Comparison of ENCODE assay signal across 34 mouse cellular contexts in the genomic region with DNA sequence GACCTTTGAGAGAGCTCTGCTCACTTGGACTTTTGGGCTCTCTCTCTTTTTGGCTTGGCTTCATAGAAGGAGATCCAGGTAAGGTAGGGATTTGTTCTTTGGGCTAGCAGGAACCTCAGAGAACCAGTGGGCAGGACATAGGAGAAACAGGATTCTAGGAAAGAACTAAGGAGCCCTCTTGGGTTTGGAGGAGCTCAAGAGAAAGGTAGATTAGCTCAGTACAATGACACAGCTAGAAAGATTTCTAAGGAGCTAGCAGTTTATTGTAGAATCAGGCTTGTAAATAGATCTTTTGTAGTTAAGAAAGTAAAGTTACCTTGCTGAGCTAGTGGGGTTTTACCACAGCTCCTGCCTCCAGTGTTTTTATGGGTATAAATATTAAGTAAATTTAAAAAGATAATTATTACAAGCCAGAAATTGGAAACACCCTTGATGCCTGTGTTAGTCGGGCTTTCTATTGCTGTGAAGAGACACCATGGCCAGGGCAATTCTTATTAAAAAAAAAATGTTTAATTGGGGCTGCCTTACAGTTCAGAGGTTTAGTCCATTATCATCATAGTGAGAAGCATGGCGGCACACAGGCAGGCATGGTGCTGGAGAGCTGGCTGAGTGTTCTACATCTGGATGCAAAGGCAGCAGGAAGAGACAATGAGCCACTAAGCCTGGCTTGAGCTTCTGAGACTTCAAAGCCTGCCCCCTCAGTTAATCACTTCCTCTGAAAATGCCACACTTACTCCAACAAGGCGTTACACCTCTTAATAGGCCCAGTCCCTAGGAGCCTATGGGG. TPM values are rescaled to one million over a fixed set of nuclear protein-coding genes. Genes with fewer than 3 reads are reported as not detected.
DNase-seq lines count a peak whose midpoint lies in the region; ATAC-seq and TF ChIP-seq lines count a peak whose summit lies in the region.
"Had no signal": no experiment of that assay in that cellular context is flagged by ENCODE, and none has a peak within 500 bp of the region (broad histone marks: within the 10 kb centered on the region; RNA-seq: fewer than 3 reads in every experiment).

No protein-coding gene starts in this region.

- H3K9me3 ChIP-seq in CH12.LX (replicated peaks; ENCODE audit: low read length), result no peaks in the 10 kb centered on the region
- no peaks in the 10 kb centered on the region for H3K9me3 ChIP-seq in ES-E14 (ENCODE audit: control insufficient read depth, insufficient read depth, low read depth, low read length)
- peaks cover 8% of the 10 kb centered on the region for H3K9me3 ChIP-seq in erythroblast, embryonic 14.5 days (ENCODE audit: control insufficient read depth, low read length)
- no peaks in the 10 kb centered on the region for H3K9me3 ChIP-seq in liver, embryonic 14.5 days (ENCODE audit: control insufficient read depth, low read length)
- no peaks in the 10 kb centered on the region for H3K9me3 ChIP-seq in intestine, embryonic 15.5 days
- H3K9me3 ChIP-seq: forebrain, embryonic 10.5 days; hindbrain, embryonic 13.5 days; limb, embryonic 12.5 days; neural tube, embryonic 15.5 days; stomach, embryonic 15.5 days had no signal

- 49% methylated on average over 3 of the region's 3 CpGs for WGBS in liver, embryonic 14.5 days (ENCODE audit: insufficient replicate concordance)
- 60% methylated on average over 3 of the region's 3 CpGs for WGBS in intestine, embryonic 15.5 days

- no peak for TF ChIP-seq CTCF in CH12.LX (conservative IDR thresholded peaks at IDR 0.05 in 1 of 2, IDR thresholded peaks at IDR 0.05 in 1 of 2; ENCODE audit: low read depth in 2 of 2, low read length in 2 of 2)
- TF ChIP-seq CTCF in liver, embryonic 14.5 days (IDR thresholded peaks at IDR 0.05; ENCODE audit: low read depth), result no peak

- H3K4me2 ChIP-seq in CH12.LX (ENCODE audit: insufficient read depth, low read depth, poor library complexity, severe bottlenecking), result 0 out of 2 replicates have a peak overlapping the region, but pooled peaks have one; percentile 61
- H3K4me2 ChIP-seq in liver, embryonic 14.5 days (ENCODE audit: low read depth), result peak overlapping the region; percentile 78
- H3K4me2 ChIP-seq in intestine, embryonic 15.5 days (replicated peaks), result no peak overlapping the region
- H3K4me2 ChIP-seq: hindbrain, embryonic 13.5 days; limb, embryonic 12.5 days; midbrain, embryonic 12.5 days; neural tube, embryonic 15.5 days; stomach, embryonic 15.5 days had no signal

- peaks cover 0 to 17% of the 10 kb centered on the region in 2 experiments for H3K36me3 ChIP-seq in CH12.LX (replicated peaks in 1 of 2; ENCODE audit: control insufficient read depth in 1 of 2, insufficient read depth in 1 of 2, low read length in 1 of 2)
- H3K36me3 ChIP-seq in ES-E14 (ENCODE audit: control insufficient read depth, insufficient read depth, low read length, poor library complexity, severe bottlenecking), result peaks cover 2% of the 10 kb centered on the region; the same call in 1 of the 2 replicates
- peaks cover 33% of the 10 kb centered on the region for H3K36me3 ChIP-seq in erythroblast, embryonic 14.5 days (ENCODE audit: control insufficient read depth)
- no peaks in the 10 kb centered on the region; the same call in 1 of the 2 replicates for H3K36me3 ChIP-seq in liver, embryonic 14.5 days (replicated peaks; ENCODE audit: control insufficient read depth, insufficient read depth, low read depth)
- H3K36me3 ChIP-seq in intestine, embryonic 15.5 days, result no peaks in the 10 kb centered on the region
- H3K36me3 ChIP-seq: forebrain, embryonic 10.5 days; hindbrain, embryonic 13.5 days; limb, embryonic 12.5 days; midbrain, embryonic 12.5 days; neural tube, embryonic 15.5 days; stomach, embryonic 15.5 days had no signal

- TF ChIP-seq RAD21 in CH12.LX (IDR thresholded peaks at IDR 0.05; ENCODE audit: low read depth, low read length), result no peak

- no peaks in the 10 kb centered on the region for H3K27me3 ChIP-seq in CH12.LX (replicated peaks)
- H3K27me3 ChIP-seq in erythroblast, embryonic 14.5 days (ENCODE audit: control insufficient read depth), result no peaks in the 10 kb centered on the region
- H3K27me3 ChIP-seq in liver, embryonic 14.5 days (ENCODE audit: control insufficient read depth, insufficient read depth, low read length), result no peaks in the 10 kb centered on the region
- H3K27me3 ChIP-seq in intestine, embryonic 15.5 days (replicated peaks), result no peaks in the 10 kb centered on the region
- H3K27me3 ChIP-seq: hindbrain, embryonic 13.5 days; limb, embryonic 12.5 days; midbrain, embryonic 12.5 days; neural tube, embryonic 15.5 days; Patski; stomach, embryonic 15.5 days had no signal

- no peaks in the 10 kb centered on the region for H3K79me2 ChIP-seq in CH12.LX (replicated peaks; ENCODE audit: control insufficient read depth, extremely low read depth, insufficient read depth, poor library complexity, severe bottlenecking)

- DNase-seq in CH12.LX (ENCODE audit: extremely low read depth) (no peak), ES-E14 (ENCODE audit: low read depth, low spot score) (no peak)
- no peak for DNase-seq in liver, embryonic 14.5 days (ENCODE audit: low read depth in 3 of 3, low spot score in 3 of 3)
- no peak for DNase-seq in frontal cortex, postnatal 14 days (ENCODE audit: low spot score in 2 of 2)
- DNase-seq: B cell, adult 2 months; cerebellum, adult 8-10 months; cerebellum, postnatal 36 days; gastrocnemius, postnatal 36 days; heart, postnatal 36 days; kidney, adult 8-10 months; kidney, postnatal 14 days; lung, adult 2 months; lung, postnatal 14 days; right cerebral cortex, adult 18-20 months; right cerebral cortex, postnatal 4 days; thymus, postnatal 36 days had no signal

- H3K4me3 ChIP-seq in CH12.LX (replicated peaks in 1 of 3; ENCODE audit: low read depth in 2 of 3, low read length in 2 of 3, poor library complexity in 1 of 3) (peak overlapping the region in 1 of 3 experiments; percentile 55), ES-E14 (ENCODE audit: insufficient read depth in 1 of 2, low read depth in 1 of 2, low read length in 2 of 2, poor library complexity in 1 of 2, severe bottlenecking in 1 of 2) (peak overlapping the region in 1 of 2 experiments; percentile 65; a peak in 1 of 4 replicates)
- H3K4me3 ChIP-seq in erythroblast, embryonic 14.5 days (replicated peaks), result peak overlapping the region; percentile 64
- H3K4me3 ChIP-seq in liver, embryonic 14.5 days (ENCODE audit: insufficient read depth in 1 of 2, low read depth in 2 of 2, low read length in 2 of 2), result peak overlapping the region; percentile 56 to 81
- no peak overlapping the region for H3K4me3 ChIP-seq in intestine, embryonic 15.5 days (replicated peaks)
- H3K4me3 ChIP-seq: forebrain, embryonic 10.5 days; hindbrain, embryonic 13.5 days; limb, embryonic 12.5 days; midbrain, embryonic 12.5 days; neural tube, embryonic 15.5 days; stomach, embryonic 15.5 days had no signal

- no peak for TF ChIP-seq POLR2A in CH12.LX (IDR thresholded peaks at IDR 0.05; ENCODE audit: low read depth, low read length)

- dilution Hi-C loops in CH12.LX (cut with MboI; ENCODE audit: extremely low pct_ligation_motif_present, extremely low pct_unique_long_range_greater_than_20kb, low sequenced_read_pairs), result no loop called here

- H3K4me1 ChIP-seq in CH12.LX (ENCODE audit: control insufficient read depth in 1 of 2, insufficient read depth in 2 of 2), result peaks cover 0 to 13% of the 10 kb centered on the region in 2 experiments; a peak in 2 of 4 replicates
- peaks cover 1 to 7% of the 10 kb centered on the region in 2 experiments; a peak in 2 of 4 replicates for H3K4me1 ChIP-seq in ES-E14 (ENCODE audit: control insufficient read depth in 2 of 2, insufficient read depth in 2 of 2, low read length in 2 of 2, poor library complexity in 1 of 2)
- peaks cover 35% of the 10 kb centered on the region for H3K4me1 ChIP-seq in erythroblast, embryonic 14.5 days (ENCODE audit: control insufficient read depth)
- H3K4me1 ChIP-seq in liver, embryonic 14.5 days (replicated peaks; ENCODE audit: control insufficient read depth in 2 of 2, insufficient read depth in 2 of 2, low read length in 1 of 2), result peaks cover 12 to 25% of the 10 kb centered on the region in 2 experiments
- no peaks in the 10 kb centered on the region for H3K4me1 ChIP-seq in intestine, embryonic 15.5 days (replicated peaks)
- H3K4me1 ChIP-seq: forebrain, embryonic 10.5 days; hindbrain, embryonic 13.5 days; limb, embryonic 12.5 days; midbrain, embryonic 12.5 days; neural tube, embryonic 15.5 days; stomach, embryonic 15.5 days had no signal

- in situ Hi-C loops in CH12.LX (cut with MboI; ENCODE audit: low pct_ligation_motif_present, low pct_unique_long_range_greater_than_20kb, low sequenced_read_pairs) (no loop called here), ES-E14 (cut with MboI; ENCODE audit: low sequenced_read_pairs in 2 of 2, unreplicated experiment in 2 of 2) (no loop called here)

- ATAC-seq in liver, embryonic 14.5 days (ENCODE audit: insufficient read depth), result peak; percentile 51; the same call in 1 of the 2 replicates
- no peak for ATAC-seq in CD4-positive, CD25-positive, alpha-beta regulatory T cell, adult 4 months
- no peak for ATAC-seq in intestine, embryonic 15.5 days
- ATAC-seq: forebrain, embryonic 16.5 days; Patski had no signal

- H3K27ac ChIP-seq in CH12.LX (ENCODE audit: insufficient read depth, low read depth), result no peak overlapping the region
- 0 out of 2 replicates have a peak overlapping the region, but pooled peaks have one; percentile 37 for H3K27ac ChIP-seq in ES-E14 (ENCODE audit: insufficient read depth, low read depth, low read length, poor library complexity, severe bottlenecking)
- peak overlapping the region; percentile 99 for H3K27ac ChIP-seq in liver, embryonic 14.5 days
- H3K27ac ChIP-seq in intestine, embryonic 15.5 days, result no peak overlapping the region
- H3K27ac ChIP-seq: forebrain, embryonic 10.5 days; hindbrain, embryonic 13.5 days; limb, embryonic 12.5 days; midbrain, embryonic 12.5 days; neural tube, embryonic 15.5 days; stomach, embryonic 15.5 days had no signal

- H3K9ac ChIP-seq in CH12.LX (ENCODE audit: insufficient read depth, low read depth) (peak overlapping the region; percentile 37; the same call in 1 of the 2 replicates), ES-E14 (ENCODE audit: insufficient read depth, low read depth, low read length, poor library complexity, severe bottlenecking) (0 out of 2 replicates have a peak overlapping the region, but pooled peaks have one; percentile 38)
- peak overlapping the region; percentile 82 for H3K9ac ChIP-seq in liver, embryonic 14.5 days (replicated peaks)
- no peak overlapping the region for H3K9ac ChIP-seq in intestine, embryonic 15.5 days
- H3K9ac ChIP-seq: hindbrain, embryonic 13.5 days; limb, embryonic 12.5 days; midbrain, embryonic 12.5 days; neural tube, embryonic 15.5 days; stomach, embryonic 15.5 days had no signal

- TF ChIP-seq EP300 in CH12.LX (IDR thresholded peaks at IDR 0.05; ENCODE audit: low read length), result no peak
- no peak for TF ChIP-seq EP300 in liver, embryonic 14.5 days (IDR thresholded peaks at IDR 0.05; ENCODE audit: low read depth)

RNA-seq across cellular contexts. Expression of a gene that starts 0.6 kb away (rescaled TPM):
- total RNA-seq in CH12.LX (2012; rRNA removed), result 301 and 349 TPM in 2 replicates
- total RNA-seq in CH12.LX (2014; rRNA removed), result 450 and 454 TPM in 2 replicates
- 454 and 493 TPM in 2 replicates for polyA plus RNA-seq in CH12.LX (2012; ENCODE audit: insufficient read length, low read depth)
- total RNA-seq in ES-E14 (2012; rRNA removed), result 261 and 373 TPM in 2 replicates
- polyA plus RNA-seq in erythroblast, embryonic 14.5 days (2012), result 18.7 and 31.6 TPM in 2 replicates
- polyA plus RNA-seq in liver, embryonic 14.5 days (2012; rRNA removed), result 114 and 173 TPM in 2 replicates
- polyA plus RNA-seq in liver, embryonic 14.5 days (2014; fragmentation: Nextera tagmentation; extraction: Ambion mirVana), result 121 and 128 TPM in 2 replicates
- 10 to 100 TPM; 66.1 to 83.6 TPM for polyA plus RNA-seq in CD4-positive, CD25-positive, alpha-beta regulatory T cell, adult 4 months (2017; shearing (Covaris generic))
- polyA plus RNA-seq in intestine, embryonic 15.5 days (2015; fragmentation: Nextera tagmentation; extraction: Ambion mirVana), result 260 and 272 TPM in 2 replicates

RNA-seq across cellular contexts. Expression of a gene that starts 21.5 kb away (rescaled TPM):
- not detected in 2 replicates for total RNA-seq in CH12.LX (2012; rRNA removed)
- 0.11 TPM in 1 of 2 replicates, not detected in the other for total RNA-seq in CH12.LX (2014; rRNA removed)
- polyA plus RNA-seq in CH12.LX (2012; ENCODE audit: insufficient read length, low read depth), result not detected in 2 replicates
- total RNA-seq in ES-E14 (2012; rRNA removed), result 0.80 and 1.1 TPM in 2 replicates
- polyA plus RNA-seq in erythroblast, embryonic 14.5 days (2012), result not detected in 2 replicates
- 0.02 TPM in 1 of 2 replicates, not detected in the other for polyA plus RNA-seq in liver, embryonic 14.5 days (2012; rRNA removed)
- not detected in 2 replicates for polyA plus RNA-seq in liver, embryonic 14.5 days (2014; fragmentation: Nextera tagmentation; extraction: Ambion mirVana)
- not detected for polyA plus RNA-seq in CD4-positive, CD25-positive, alpha-beta regulatory T cell, adult 4 months (2017; shearing (Covaris generic))
- polyA plus RNA-seq in intestine, embryonic 15.5 days (2015; fragmentation: Nextera tagmentation; extraction: Ambion mirVana), result not detected in 2 replicates
- total RNA-seq: adrenal gland, adult 18-20 months; gastrocnemius, postnatal 36 days; layer of hippocampus, adult 18-20 months; layer of hippocampus, postnatal 14 days; left cerebral cortex, postnatal 10 days had no signal
- polyA plus RNA-seq: embryonic facial prominence, embryonic 14.5 days; forebrain, embryonic 10.5 days; forebrain, embryonic 16.5 days; heart, embryonic 14.5 days; hindbrain, embryonic 13.5 days; intestine, embryonic 14.5 days; limb, embryonic 12.5 days; midbrain, embryonic 12.5 days; neural tube, embryonic 15.5 days; stomach, embryonic 15.5 days had no signal

RNA-seq across cellular contexts. Expression of a gene that starts 47.6 kb away (rescaled TPM):
- 47.6 and 60.3 TPM in 2 replicates for total RNA-seq in CH12.LX (2012; rRNA removed)
- 138 and 146 TPM in 2 replicates for total RNA-seq in CH12.LX (2014; rRNA removed)
- polyA plus RNA-seq in CH12.LX (2012; ENCODE audit: insufficient read length, low read depth), result 57.2 and 62.8 TPM in 2 replicates
- 52.3 and 93.2 TPM in 2 replicates for total RNA-seq in ES-E14 (2012; rRNA removed)
- polyA plus RNA-seq in erythroblast, embryonic 14.5 days (2012), result 3.0 and 3.8 TPM in 2 replicates
- 17.1 and 19.2 TPM in 2 replicates for polyA plus RNA-seq in liver, embryonic 14.5 days (2012; rRNA removed)
- 46.6 and 48.8 TPM in 2 replicates for polyA plus RNA-seq in liver, embryonic 14.5 days (2014; fragmentation: Nextera tagmentation; extraction: Ambion mirVana)
- 100 to 1,000 TPM; 165 to 194 TPM for polyA plus RNA-seq in CD4-positive, CD25-positive, alpha-beta regulatory T cell, adult 4 months (2017; shearing (Covaris generic))
- 85.4 and 88.7 TPM in 2 replicates for polyA plus RNA-seq in intestine, embryonic 15.5 days (2015; fragmentation: Nextera tagmentation; extraction: Ambion mirVana)

Comparison
In these comparisons a context has a peak if more than half of its experiments do, and no peak if none do; other contexts are left out.
1. H3K27ac ChIP-seq: peak in ES-E14 (single experiment) and liver, embryonic 14.5 days (single experiment); none in CH12.LX (single experiment) and intestine, embryonic 15.5 days (single experiment).